Mouse (Mus musculus) forebrain, embryonic 11.5 days (tissue): Measurements from ENCODE around the gene 2010300C02Rik. TPM values are rescaled to one million over a fixed set of nuclear protein-coding genes. Genes with fewer than 3 reads are reported as not detected.

Source experiments
- ATAC-seq: fragments of 200-750 bp; cut with Nextera tagmentation; replicated peaks from 2 replicates; pipeline ENCODE4 v1.8.0; 2017; ENCODE audit warnings: moderate TSS enrichment; ENCODE audit not compliant: low FRiP score
- DNase-seq: peaks from one replicate; pipeline ENCODE4 v3.0.0-alpha.2; 2017; ENCODE audit warnings: low spot score
- H3K27ac ChIP-seq: fragments of 300-500 bp; sonication (generic); 2 replicates; pipeline ENCODE4 v1.5.1; 2014; ENCODE audit warnings: low read depth, low read length
- H3K27me3 ChIP-seq: fragments of 300-500 bp; sonication (generic); 2 replicates; pipeline ENCODE4 v1.6.1; 2014; ENCODE audit warnings: mild to moderate bottlenecking, low read length, mixed read lengths; ENCODE audit not compliant: control insufficient read depth, insufficient read depth
- H3K36me3 ChIP-seq: fragments of 300-500 bp; sonication (generic); 2 replicates; pipeline ENCODE4 v1.6.1; 2014; ENCODE audit warnings: mild to moderate bottlenecking, low read length, moderate library complexity, mixed read lengths; ENCODE audit not compliant: control insufficient read depth, insufficient read depth
- H3K4me1 ChIP-seq: fragments of 300-500 bp; sonication (generic); replicated peaks from 2 replicates; pipeline ENCODE4 v1.6.1; 2014; ENCODE audit warnings: low read length, mixed read lengths; ENCODE audit not compliant: control insufficient read depth, insufficient read depth
- H3K4me2 ChIP-seq: fragments of 300-500 bp; sonication (generic); 2 replicates; pipeline ENCODE4 v1.6.1; 2014; ENCODE audit warnings: low read depth, mild to moderate bottlenecking, low read length, moderate library complexity, mixed read lengths; ENCODE audit not compliant: severe bottlenecking
- H3K4me3 ChIP-seq: fragments of 300-500 bp; sonication (generic); 2 replicates; pipeline ENCODE4 v1.5.1; 2014; ENCODE audit warnings: low read depth, low read length
- H3K9ac ChIP-seq: fragments of 300-500 bp; sonication (generic); 2 replicates; pipeline ENCODE4 v1.6.1; 2014; ENCODE audit warnings: low read length
- H3K9me3 ChIP-seq: fragments of 300-500 bp; sonication (generic); 2 replicates; pipeline ENCODE4 v1.6.1; 2016; ENCODE audit warnings: low read length, mixed read lengths; ENCODE audit not compliant: control insufficient read depth
- WGBS: fragments of 180-500 bp; shearing (Covaris S2); extraction: QIAGEN DNeasy Blood & Tissue Kit; methylation state at CpG from one replicate; pipeline ENCODE4 v1.1.7; 2014; 5-methylcytosine and 5-hydroxymethylcytosine counted together
- polyA plus RNA-seq: library from polyadenylated mRNA; unstranded; fragments of >200 nt; fragmentation: Nextera tagmentation; extraction: Ambion mirVana; gene quantifications from 2 replicates; pipeline ENCODE4 v1.2.1, GENCODE M21; 2014

The 2010300C02Rik gene
- polyA plus RNA-seq, 1 experiment from 2014 or later: 0.86 TPM

DNA sequence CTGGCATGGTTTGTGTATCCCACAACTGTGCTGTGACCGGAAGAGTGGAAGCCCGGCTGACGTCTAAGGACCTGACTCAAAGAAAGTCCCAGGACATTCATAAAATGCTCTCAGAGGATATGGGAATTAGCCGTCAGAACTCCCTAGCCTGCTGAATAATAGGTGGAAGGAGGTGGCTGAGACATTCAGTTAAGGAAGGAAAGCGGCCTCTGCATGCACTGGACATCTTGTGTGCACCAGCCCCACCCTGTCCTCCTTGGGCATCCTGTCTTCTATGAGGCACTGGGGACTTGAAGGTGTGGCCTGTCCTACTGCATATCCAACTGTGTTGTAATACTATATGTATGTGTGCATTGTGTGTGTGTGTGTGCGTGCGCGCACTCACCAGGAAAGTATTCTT lies 87.5 kb downstream of the 2010300C02Rik start:
- Histone ChIP-seq H3K4me2 (no peak overlapping the region), H3K27ac (no peak overlapping the region), H3K36me3 (no peaks in the 10 kb centered on the region), H3K9ac (no peak overlapping the region), H3K27me3 (no peaks in the 10 kb centered on the region), H3K4me3 (no peak overlapping the region), H3K9me3 (no peaks in the 10 kb centered on the region), H3K4me1 (no peaks in the 10 kb centered on the region)
- 92% methylated on average over 8 of the region's 8 CpGs for WGBS
- ATAC-seq: no peak
- peak; percentile 38 for DNase-seq

GRCm38 (mm10) chr1:37631456-37631855 lies 88.4 kb downstream of the 2010300C02Rik start:
- Histone ChIP-seq H3K4me3 (no peak overlapping the region), H3K4me2 (no peak overlapping the region), H3K9me3 (no peaks in the 10 kb centered on the region), H3K27me3 (no peaks in the 10 kb centered on the region), H3K4me1 (no peaks in the 10 kb centered on the region), H3K27ac (no peak overlapping the region), H3K9ac (no peak overlapping the region), H3K36me3 (no peaks in the 10 kb centered on the region)
- no peak for ATAC-seq
- DNase-seq: peak; percentile 33
- 90% methylated on average over 6 of the region's 6 CpGs for WGBS

- H3K9me3 ChIP-seq: no peaks in the 10 kb centered on the region
- no peak overlapping the region for H3K9ac ChIP-seq
- WGBS: 85% methylated on average over 10 of the region's 10 CpGs
- no peak overlapping the region for H3K4me2 ChIP-seq
- ATAC-seq (no peak), DNase-seq (peak; percentile 16)
- H3K36me3 ChIP-seq: no peaks in the 10 kb centered on the region
- H3K27me3 ChIP-seq: no peaks in the 10 kb centered on the region
- no peaks in the 10 kb centered on the region for H3K4me1 ChIP-seq
- H3K27ac ChIP-seq: no peak overlapping the region
- no peak overlapping the region for H3K4me3 ChIP-seq
Observed at GRCm38 (mm10) chr1:37630412-37631210, 89.3 kb downstream of the 2010300C02Rik start.

- H3K27me3 ChIP-seq: no peaks in the 10 kb centered on the region
- no peak overlapping the region for H3K9ac ChIP-seq
- DNase-seq (no peak), ATAC-seq (no peak)
- no peak overlapping the region for H3K4me3 ChIP-seq
- WGBS: 96% methylated on average over 5 of the region's 5 CpGs
- H3K4me2 ChIP-seq: no peak overlapping the region
- no peak overlapping the region for H3K27ac ChIP-seq
- no peaks in the 10 kb centered on the region for H3K36me3 ChIP-seq
- H3K9me3 ChIP-seq: no peaks in the 10 kb centered on the region
- no peaks in the 10 kb centered on the region for H3K4me1 ChIP-seq
Observed at GRCm38 (mm10) chr1:37629876-37630275, 90.0 kb downstream of the 2010300C02Rik start.

DNA sequence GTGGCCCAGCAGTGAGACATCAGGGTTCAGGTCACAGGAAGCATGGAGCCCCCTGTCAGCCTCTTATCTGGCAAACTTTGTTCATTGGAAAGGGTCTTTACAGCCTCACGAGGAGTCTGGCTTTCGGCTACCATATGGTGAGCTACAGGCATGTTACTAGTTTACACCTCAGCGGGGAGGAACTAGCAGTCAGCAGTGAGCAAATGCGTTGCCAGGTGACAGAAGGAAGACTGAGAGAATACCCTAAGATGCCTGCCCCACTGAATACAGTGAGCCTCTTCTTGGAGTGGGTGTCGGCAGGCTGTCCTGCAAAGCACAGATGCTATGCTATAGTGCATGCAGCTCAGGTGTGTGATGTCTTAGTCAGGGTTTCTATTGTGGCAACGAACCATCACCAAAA lies 91.1 kb downstream of the 2010300C02Rik start:
- H3K27ac ChIP-seq: no peak overlapping the region
- no peaks in the 10 kb centered on the region for H3K27me3 ChIP-seq
- H3K4me3 ChIP-seq: no peak overlapping the region
- H3K9me3 ChIP-seq: no peaks in the 10 kb centered on the region
- no peaks in the 10 kb centered on the region for H3K36me3 ChIP-seq
- no peak for ATAC-seq
- WGBS: 77% methylated on average over 6 of the region's 6 CpGs
- DNase-seq: no peak
- H3K9ac ChIP-seq: no peak overlapping the region
- no peak overlapping the region for H3K4me2 ChIP-seq
- no peaks in the 10 kb centered on the region for H3K4me1 ChIP-seq

GRCm38 (mm10) chr1:37624185-37624584 lies 95.7 kb downstream of the 2010300C02Rik start:
- H3K4me3 ChIP-seq: no peak overlapping the region
- ATAC-seq (no peak), DNase-seq (no peak)
- 87% methylated on average over 17 of the region's 17 CpGs for WGBS
- H3K9ac ChIP-seq: no peak overlapping the region
- H3K27ac ChIP-seq: no peak overlapping the region
- H3K4me2 ChIP-seq: no peak overlapping the region
- H3K4me1 ChIP-seq: no peaks in the 10 kb centered on the region
- no peaks in the 10 kb centered on the region for H3K9me3 ChIP-seq
- no peaks in the 10 kb centered on the region for H3K27me3 ChIP-seq
- H3K36me3 ChIP-seq: no peaks in the 10 kb centered on the region

- WGBS: 84% methylated on average over 6 of the region's 6 CpGs
- no peaks in the 10 kb centered on the region for H3K4me1 ChIP-seq
- H3K36me3 ChIP-seq: no peaks in the 10 kb centered on the region
- H3K4me2 ChIP-seq: no peak overlapping the region
- no peak overlapping the region for H3K27ac ChIP-seq
- ATAC-seq (no peak), DNase-seq (no peak)
- H3K27me3 ChIP-seq: no peaks in the 10 kb centered on the region
- H3K9me3 ChIP-seq: no peaks in the 10 kb centered on the region
- no peak overlapping the region for H3K4me3 ChIP-seq
- no peak overlapping the region for H3K9ac ChIP-seq
Observed at GRCm38 (mm10) chr1:37622049-37622448, 97.8 kb downstream of the 2010300C02Rik start.

DNA sequence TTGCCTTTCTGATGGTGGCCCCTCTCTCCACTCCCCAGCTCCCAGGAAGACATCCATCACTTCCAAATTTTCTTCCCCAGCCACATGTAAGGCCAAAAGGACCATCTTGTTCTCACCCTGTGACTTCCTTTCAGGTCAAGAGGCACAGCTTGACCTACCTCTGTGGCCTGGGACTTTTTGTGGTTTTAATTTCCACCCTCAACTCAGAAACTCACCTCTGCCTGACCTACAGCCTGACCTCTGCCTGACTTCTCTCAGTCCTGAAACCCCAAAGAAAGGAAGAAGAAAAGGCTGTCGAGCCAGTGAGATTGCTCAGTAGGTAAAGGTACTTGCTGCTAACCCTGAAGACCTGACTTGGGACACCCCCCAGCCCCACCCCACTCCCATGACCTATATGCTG lies 100.3 kb downstream of the 2010300C02Rik start:
- Histone ChIP-seq H3K36me3 (no peaks in the 10 kb centered on the region), H3K4me1 (no peaks in the 10 kb centered on the region), H3K9me3 (no peaks in the 10 kb centered on the region), H3K27me3 (no peaks in the 10 kb centered on the region), H3K4me2 (no peak overlapping the region), H3K4me3 (no peak overlapping the region), H3K9ac (no peak overlapping the region), H3K27ac (no peak overlapping the region)
- no peak for DNase-seq
- no peak for ATAC-seq
- 67% methylated on average over 1 of the region's 1 CpGs for WGBS

- Histone ChIP-seq H3K27me3 (no peaks in the 10 kb centered on the region), H3K36me3 (no peaks in the 10 kb centered on the region), H3K4me1 (no peaks in the 10 kb centered on the region), H3K9me3 (no peaks in the 10 kb centered on the region), H3K4me2 (no peak overlapping the region), H3K27ac (no peak overlapping the region), H3K4me3 (no peak overlapping the region), H3K9ac (no peak overlapping the region)
- ATAC-seq (no peak), DNase-seq (no peak)
- 82% methylated on average over 5 of the region's 5 CpGs for whole genome bisulfite sequencing
Observed at GRCm38 (mm10) chr1:37617047-37617446, 102.8 kb downstream of the 2010300C02Rik start.
